Mouse (Mus musculus) lung, postnatal 0 days (tissue): Measurements from ENCODE around the gene Phactr1.

Source experiments
- CTCF ChIP-seq: IDR thresholded peaks from 2 replicates; pipeline ENCODE4 v1.5.1; 2016; ENCODE audit warnings: antibody characterized with exemption, mild to moderate bottlenecking
- EP300 ChIP-seq: IDR thresholded peaks from 2 replicates; pipeline ENCODE4 v1.6.1; 2016; ENCODE audit warnings: antibody characterized with exemption, mild to moderate bottlenecking, control low read depth

DNA sequence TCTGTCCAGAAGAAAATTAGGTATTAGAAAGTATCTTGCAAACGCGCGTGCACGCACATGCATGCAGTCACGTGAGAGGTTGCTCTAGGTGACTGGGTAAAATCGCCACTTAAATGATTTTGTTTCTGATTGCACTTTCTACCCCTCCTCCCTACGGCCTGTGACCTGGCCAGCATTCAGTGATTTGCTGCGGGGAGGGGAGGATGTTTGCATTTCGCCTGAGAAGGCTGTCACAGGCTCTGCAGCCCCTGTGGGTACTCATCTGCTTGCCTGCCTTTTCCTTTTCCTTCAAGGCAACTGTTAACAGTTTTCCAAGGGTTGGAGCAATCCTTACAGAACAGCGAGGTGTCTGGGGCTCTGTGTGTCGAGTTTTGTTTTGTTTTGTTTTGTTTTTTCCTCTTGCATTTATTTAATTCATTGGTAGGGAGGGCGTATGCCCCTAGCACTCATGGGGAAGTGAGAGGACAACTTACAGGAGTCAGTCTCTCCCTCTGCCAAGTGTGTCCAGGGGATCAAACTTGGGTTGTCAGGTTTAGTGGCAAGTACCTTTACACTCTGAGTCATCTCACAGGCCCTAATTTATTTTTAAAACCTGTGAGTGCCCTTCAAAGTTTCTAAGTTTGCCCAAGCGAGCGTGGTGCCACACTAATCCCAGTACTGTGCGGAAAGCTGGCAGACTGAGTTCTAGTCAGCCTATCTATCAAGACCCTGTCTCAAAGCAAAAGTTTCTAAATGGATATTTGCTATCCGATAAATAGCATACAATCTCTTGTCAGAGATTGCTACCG, 443.7 kb downstream of the Phactr1 start:
- TF ChIP-seq EP300, result no peak
- no peak for TF ChIP-seq CTCF
